Mouse (Mus musculus): ENCODE results near the gene Slc6a20a. TPM values are rescaled to one million over a fixed set of nuclear protein-coding genes. Genes with fewer than 3 reads are reported as not detected.

The Slc6a20a gene
- 916 TPM for polyA plus RNA-seq (2014; fragmentation: Illumina TruSeq; extraction: RNeasy Lipid Tissue Mini Kit (QIAGEN cat#74804); ENCODE audit: low replicate concordance)

DNA sequence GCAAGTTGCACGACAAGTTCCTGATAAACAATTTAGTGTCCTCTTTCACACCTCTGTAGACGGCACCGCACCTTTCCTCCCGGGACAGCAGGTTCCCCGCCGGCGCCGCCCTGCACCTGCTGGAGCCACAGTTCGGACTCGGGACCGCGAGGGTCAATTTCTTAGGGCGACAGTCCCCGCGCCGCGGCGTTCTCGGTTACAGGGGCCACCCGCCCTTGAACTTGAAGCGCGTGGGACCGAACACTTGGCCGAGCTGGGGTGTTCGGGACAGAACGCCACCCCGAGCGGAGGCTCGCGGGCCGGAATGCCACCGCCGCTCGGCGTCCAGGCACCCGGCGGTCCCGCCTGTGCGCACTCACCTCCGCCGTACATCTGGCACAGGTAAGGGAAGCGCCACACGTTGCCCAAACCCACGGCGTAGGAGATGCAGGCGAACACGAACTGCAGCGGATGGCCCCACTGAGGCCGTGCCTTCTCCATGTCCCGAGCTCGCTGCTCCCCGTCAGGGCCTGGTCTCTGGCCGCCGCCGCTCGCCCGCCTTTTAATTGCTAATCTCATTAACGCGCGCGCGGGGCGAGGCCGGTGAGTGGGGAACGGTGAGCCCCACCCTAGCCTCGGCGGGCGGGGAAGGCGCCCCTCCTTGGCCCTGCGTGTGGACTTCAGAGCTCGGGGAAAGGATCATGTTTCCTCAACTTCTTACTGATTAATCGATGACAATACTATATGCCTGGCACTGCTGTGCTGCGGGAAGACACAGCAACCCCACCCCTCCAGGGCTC lies at the start of gene Slc6a20a, which contains the start of gene Ccr9:
TSS of gene Slc6a20a (minus strand) at position 559 of the 779 bp plus-strand sequence.
TSS of gene Ccr9 (plus strand) at position 113 of the 779 bp plus-strand sequence.

DNA sequence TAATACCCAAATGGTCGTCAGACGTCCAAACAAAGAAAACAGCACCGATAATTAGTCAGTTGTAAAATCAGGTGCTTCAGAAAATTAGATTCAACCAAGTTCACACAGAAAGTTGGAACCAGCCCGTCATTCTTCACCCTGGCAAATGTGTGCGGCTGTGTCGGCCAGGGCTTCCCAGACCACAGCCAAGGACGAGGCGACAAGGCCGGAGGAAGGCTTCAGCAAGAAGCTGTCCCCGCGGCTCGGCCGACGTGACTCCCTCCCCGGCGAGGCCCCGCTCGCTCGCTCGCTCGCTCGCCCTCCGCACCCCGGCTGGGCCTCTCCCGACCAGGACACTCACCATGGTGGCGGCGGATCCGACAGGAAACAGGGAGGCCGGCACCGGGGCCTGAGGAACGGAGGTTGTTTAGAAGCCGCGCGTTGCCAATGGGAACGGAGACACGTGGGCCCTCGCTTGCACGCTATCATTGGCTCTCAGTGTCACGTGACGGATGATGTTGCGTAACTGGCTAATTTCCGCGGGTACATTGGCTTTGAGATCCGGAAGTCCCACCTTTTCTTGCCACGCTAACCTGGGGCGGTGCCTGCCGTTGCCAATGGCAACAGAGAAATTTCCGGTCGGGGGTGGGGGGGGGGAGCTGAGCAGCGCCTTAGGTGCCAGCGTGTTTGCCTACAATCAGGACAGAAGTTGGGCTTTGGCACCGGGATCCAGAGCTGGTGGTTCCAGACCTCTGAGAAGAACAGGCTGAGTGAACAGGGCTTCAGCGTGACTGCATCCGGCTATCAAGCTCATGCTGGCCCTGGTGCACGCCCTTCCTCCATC lies 38.7 kb upstream of the Slc6a20a start, which contains the start of gene Lztfl1:
TSS of gene Lztfl1 (minus strand) at position 512 of the 823 bp plus-strand sequence.

DNA sequence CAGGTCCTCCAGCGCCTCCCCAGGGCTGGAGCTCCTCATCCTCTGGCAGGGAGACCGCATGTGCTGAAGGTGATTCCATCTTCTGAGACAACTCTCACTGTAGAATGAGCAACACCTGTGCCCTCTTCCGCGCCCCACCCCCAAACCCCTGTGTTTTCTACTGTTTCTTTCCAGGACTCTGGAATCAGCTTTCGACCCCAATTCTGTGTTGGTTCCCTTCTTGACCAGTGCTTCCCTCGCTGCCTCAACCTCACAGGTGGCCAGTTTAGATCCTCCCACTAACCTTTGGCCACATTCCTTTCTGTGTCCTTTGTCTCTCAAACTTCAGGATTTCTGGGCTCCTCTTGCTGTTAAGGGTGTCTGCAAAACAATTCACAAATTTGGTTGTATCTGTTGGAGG lies 46.4 kb downstream of the Slc6a20a start, which contains the start of gene Slc6a20b:
TSS of gene Slc6a20b (minus strand) at position 285 of the 400 bp plus-strand sequence.

Other genes with a start within 250 kb of the Slc6a20a start
- 21.4 TPM for gene Limd1, start 200.2 kb downstream of the Slc6a20a start, polyA plus RNA-seq (2014; fragmentation: Illumina TruSeq; extraction: RNeasy Lipid Tissue Mini Kit (QIAGEN cat#74804); ENCODE audit: low replicate concordance)
- gene Sacm1l, start 149.1 kb downstream of the Slc6a20a start, polyA plus RNA-seq (2014; fragmentation: Illumina TruSeq; extraction: RNeasy Lipid Tissue Mini Kit (QIAGEN cat#74804); ENCODE audit: low replicate concordance) = 284 TPM
- 8.4 TPM for gene Slc6a20b, start 46.3 kb downstream of the Slc6a20a start, polyA plus RNA-seq (2014; fragmentation: Illumina TruSeq; extraction: RNeasy Lipid Tissue Mini Kit (QIAGEN cat#74804); ENCODE audit: low replicate concordance)
- 6.0 TPM for gene Ccr9, start 446 bp downstream of the Slc6a20a start, polyA plus RNA-seq (2014; fragmentation: Illumina TruSeq; extraction: RNeasy Lipid Tissue Mini Kit (QIAGEN cat#74804); ENCODE audit: low replicate concordance)
- 63.7 TPM for gene Lztfl1, start 38.8 kb upstream of the Slc6a20a start, polyA plus RNA-seq (2014; fragmentation: Illumina TruSeq; extraction: RNeasy Lipid Tissue Mini Kit (QIAGEN cat#74804); ENCODE audit: low replicate concordance)
- gene Cxcr6, start 127.6 kb upstream of the Slc6a20a start, polyA plus RNA-seq (2014; fragmentation: Illumina TruSeq; extraction: RNeasy Lipid Tissue Mini Kit (QIAGEN cat#74804); ENCODE audit: low replicate concordance) = 9.3 TPM
- gene Fyco1, start 173.0 kb upstream of the Slc6a20a start, polyA plus RNA-seq (2014; fragmentation: Illumina TruSeq; extraction: RNeasy Lipid Tissue Mini Kit (QIAGEN cat#74804); ENCODE audit: low replicate concordance) = 9.6 TPM
- 2.1 TPM for gene Xcr1, start 183.1 kb upstream of the Slc6a20a start, polyA plus RNA-seq (2014; fragmentation: Illumina TruSeq; extraction: RNeasy Lipid Tissue Mini Kit (QIAGEN cat#74804); ENCODE audit: low replicate concordance)

Measured in small intestine, adult 10 weeks (tissue).